Mouse (Mus musculus): ENCODE results near the gene Ncs1. TPM values are rescaled to one million over a fixed set of nuclear protein-coding genes. Genes with fewer than 3 reads are reported as not detected.

Gene Ncs1
- polyA plus RNA-seq (2014; fragmentation: Nextera tagmentation; extraction: Ambion mirVana): 59.5 and 60.3 TPM in 2 replicates

DNA sequence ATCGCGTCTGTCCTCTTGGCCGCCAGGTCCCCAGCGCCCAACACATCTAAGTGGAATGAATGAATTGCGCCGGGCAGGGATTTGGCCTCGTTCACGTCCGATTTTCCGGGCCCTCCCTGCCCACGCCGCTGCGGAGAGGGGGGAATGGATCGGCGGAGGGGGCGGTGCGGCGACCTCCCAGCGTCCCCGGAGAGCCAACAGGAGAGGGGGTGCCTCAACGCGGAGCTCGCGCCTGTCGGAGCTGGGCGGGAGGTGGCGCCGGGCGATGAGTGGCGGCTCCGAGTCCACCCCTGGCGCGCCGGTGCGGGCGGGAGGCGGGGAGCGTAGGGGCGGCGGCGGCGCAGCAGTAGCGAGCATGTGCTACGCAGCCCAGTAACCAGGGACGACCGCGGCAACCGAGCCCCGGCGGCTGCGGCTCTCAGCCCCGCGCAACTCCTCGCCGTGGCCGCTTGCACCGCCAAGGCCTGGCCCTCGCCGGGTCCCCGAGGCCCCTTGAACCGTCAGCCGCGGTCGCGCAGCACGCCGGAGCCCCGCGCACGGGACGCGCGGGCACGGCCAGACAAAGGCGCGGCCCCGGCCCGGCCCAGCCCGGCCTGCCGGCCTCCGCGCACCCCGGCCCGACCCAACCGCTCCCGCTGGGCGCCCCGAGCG lies at the start of gene Ncs1:
Gene Ncs1, plus strand, starts transcription at position 333 of the 651 bp plus-strand sequence.
- Histone ChIP-seq H3K4me2 (ENCODE audit: low read depth, low read length) (peak within 1 kb of the TSS; percentile 90), H3K36me3 (replicated peaks; ENCODE audit: control insufficient read depth, insufficient read depth, low read depth, low read length) (no peaks in the 10 kb centered on the region), H3K4me3 (ENCODE audit: low read depth, low read length) (peak within 1 kb of the TSS; percentile 90), H3K9ac (replicated peaks; ENCODE audit: low read length) (peak within 1 kb of the TSS; percentile 96), H3K9me3 (replicated peaks; ENCODE audit: control insufficient read depth, low read length) (no peaks in the 10 kb centered on the region), H3K27me3 (ENCODE audit: control insufficient read depth, insufficient read depth, low read length) (no peaks in the 10 kb centered on the region), H3K4me1 (ENCODE audit: control insufficient read depth, insufficient read depth, low read length) (peaks cover 2% of the 10 kb centered on the region; the same call in 1 of the 2 replicates), H3K27ac (replicated peaks; ENCODE audit: low read depth, low read length) (peak within 1 kb of the TSS; percentile 78)
- under 1% methylated on average over 75 of the region's 89 CpGs for WGBS
- DNase-seq (ENCODE audit: low spot score) (peak; percentile 80), ATAC-seq (replicated peaks; ENCODE audit: insufficient number of reproducible peaks, low FRiP score, low TSS enrichment, low read depth) (peak; percentile 85)

DNA sequence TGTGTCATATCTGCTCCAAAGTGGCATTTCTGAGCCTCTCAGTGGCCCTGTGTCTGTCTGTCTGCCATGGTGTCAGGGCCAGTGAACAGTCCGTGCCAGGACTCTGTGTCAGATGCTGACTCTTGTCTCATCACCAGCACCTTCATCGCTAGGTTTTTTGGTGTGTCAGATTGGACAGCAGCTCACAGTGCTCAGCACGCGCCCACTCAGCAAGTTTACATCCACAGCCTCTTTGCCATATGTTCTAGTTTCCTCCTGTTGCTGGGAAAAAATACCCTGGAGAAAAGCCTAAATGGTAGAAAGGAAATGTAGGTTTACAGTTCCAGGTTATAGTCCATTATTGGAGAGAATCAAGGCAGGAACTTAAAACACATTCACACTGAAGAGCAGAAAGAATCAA lies 47.0 kb upstream of the Ncs1 start:
- Histone ChIP-seq H3K9me3 (replicated peaks; ENCODE audit: control insufficient read depth, low read length) (no peaks in the 10 kb centered on the region), H3K4me3 (ENCODE audit: low read depth, low read length) (no peak overlapping the region), H3K27ac (replicated peaks; ENCODE audit: low read depth, low read length) (no peak overlapping the region), H3K27me3 (ENCODE audit: control insufficient read depth, insufficient read depth, low read length) (no peaks in the 10 kb centered on the region), H3K4me2 (ENCODE audit: low read depth, low read length) (no peak overlapping the region), H3K36me3 (replicated peaks; ENCODE audit: control insufficient read depth, insufficient read depth, low read depth, low read length) (no peaks in the 10 kb centered on the region), H3K4me1 (ENCODE audit: control insufficient read depth, insufficient read depth, low read length) (no peaks in the 10 kb centered on the region; the same call in 1 of the 2 replicates), H3K9ac (replicated peaks; ENCODE audit: low read length) (no peak overlapping the region)
- no peak for DNase-seq (ENCODE audit: low spot score)
- WGBS: 95% methylated on average over 4 of the region's 4 CpGs
- ATAC-seq (replicated peaks; ENCODE audit: insufficient number of reproducible peaks, low FRiP score, low TSS enrichment, low read depth): no peak

DNA sequence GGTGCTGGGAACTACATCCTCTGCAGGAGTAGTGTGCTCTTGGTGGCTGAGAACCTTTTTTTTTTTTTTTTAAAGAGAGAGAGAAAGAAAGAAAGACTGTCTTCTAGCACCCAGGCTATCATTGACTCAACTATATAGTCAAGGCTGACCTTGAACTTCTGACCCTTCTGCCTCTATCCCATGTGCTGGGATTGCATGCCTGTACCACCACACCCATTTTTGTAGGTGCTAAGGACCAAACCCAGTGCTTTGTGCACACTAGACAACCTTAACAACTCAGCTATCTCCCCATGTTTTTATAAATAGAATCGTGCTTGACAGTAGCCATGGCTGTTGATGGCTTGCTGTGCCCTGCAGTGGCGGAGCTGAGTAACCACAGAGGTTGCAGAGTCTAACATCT lies 45.6 kb upstream of the Ncs1 start:
- 90% methylated on average over 2 of the region's 2 CpGs for WGBS
- H3K27me3 ChIP-seq (ENCODE audit: control insufficient read depth, insufficient read depth, low read length): no peaks in the 10 kb centered on the region
- no peak overlapping the region for H3K27ac ChIP-seq (replicated peaks; ENCODE audit: low read depth, low read length)
- H3K4me3 ChIP-seq (ENCODE audit: low read depth, low read length): no peak overlapping the region
- no peak for ATAC-seq (replicated peaks; ENCODE audit: insufficient number of reproducible peaks, low FRiP score, low TSS enrichment, low read depth)
- no peak overlapping the region for H3K9ac ChIP-seq (replicated peaks; ENCODE audit: low read length)
- no peaks in the 10 kb centered on the region; the same call in 1 of the 2 replicates for H3K4me1 ChIP-seq (ENCODE audit: control insufficient read depth, insufficient read depth, low read length)
- H3K36me3 ChIP-seq (replicated peaks; ENCODE audit: control insufficient read depth, insufficient read depth, low read depth, low read length): no peaks in the 10 kb centered on the region
- DNase-seq (ENCODE audit: low spot score): no peak
- no peak overlapping the region for H3K4me2 ChIP-seq (ENCODE audit: low read depth, low read length)
- no peaks in the 10 kb centered on the region for H3K9me3 ChIP-seq (replicated peaks; ENCODE audit: control insufficient read depth, low read length)

DNA sequence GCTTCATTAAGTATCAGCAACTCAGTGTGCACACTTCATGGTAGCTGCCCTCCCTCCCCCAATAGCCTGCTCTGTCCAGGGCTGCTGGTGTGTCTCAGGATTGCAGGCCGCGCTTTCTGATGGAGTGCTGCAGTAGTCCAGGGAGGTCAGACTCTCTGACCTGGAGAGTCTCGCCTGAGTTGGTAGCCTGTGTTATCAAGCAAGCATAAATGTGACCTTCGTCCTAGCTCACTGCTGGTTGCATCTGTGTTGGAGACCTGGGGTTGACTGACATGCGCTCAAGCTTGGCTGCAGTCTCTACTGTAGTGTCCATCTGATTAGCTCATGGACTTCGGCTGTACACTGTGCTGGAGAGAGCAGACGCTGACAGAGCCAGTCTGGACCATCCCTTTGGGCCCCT lies 43.8 kb upstream of the Ncs1 start:
- DNase-seq (ENCODE audit: low spot score): no peak
- H3K27ac ChIP-seq (replicated peaks; ENCODE audit: low read depth, low read length): no peak overlapping the region
- no peaks in the 10 kb centered on the region for H3K27me3 ChIP-seq (ENCODE audit: control insufficient read depth, insufficient read depth, low read length)
- no peak overlapping the region for H3K9ac ChIP-seq (replicated peaks; ENCODE audit: low read length)
- no peak overlapping the region for H3K4me3 ChIP-seq (ENCODE audit: low read depth, low read length)
- ATAC-seq (replicated peaks; ENCODE audit: insufficient number of reproducible peaks, low FRiP score, low TSS enrichment, low read depth): peak; percentile 65; the same call in 1 of the 2 replicates
- no peaks in the 10 kb centered on the region; the same call in 1 of the 2 replicates for H3K4me1 ChIP-seq (ENCODE audit: control insufficient read depth, insufficient read depth, low read length)
- no peaks in the 10 kb centered on the region for H3K9me3 ChIP-seq (replicated peaks; ENCODE audit: control insufficient read depth, low read length)
- H3K36me3 ChIP-seq (replicated peaks; ENCODE audit: control insufficient read depth, insufficient read depth, low read depth, low read length): no peaks in the 10 kb centered on the region
- 56% methylated on average over 7 of the region's 7 CpGs for WGBS
- no peak overlapping the region for H3K4me2 ChIP-seq (ENCODE audit: low read depth, low read length)

DNA sequence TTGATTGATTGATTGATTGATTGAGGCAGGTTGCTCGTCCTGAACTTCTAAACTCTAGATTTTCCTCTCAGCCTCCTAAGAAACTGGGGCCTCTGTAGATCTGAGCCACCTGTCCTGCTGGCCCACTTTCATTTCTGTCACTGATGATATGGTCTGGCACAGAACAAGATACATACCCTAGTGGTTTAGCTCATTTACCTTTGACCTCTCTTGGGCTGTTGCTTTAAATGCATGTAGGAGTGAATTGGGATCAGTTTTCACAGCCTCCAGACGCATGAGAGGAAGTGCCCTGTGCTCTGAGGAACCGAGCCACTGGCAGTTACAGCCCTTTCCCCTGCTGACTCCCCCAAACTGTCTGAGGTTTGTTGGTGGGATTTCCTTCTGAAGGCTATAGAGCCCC lies 43.3 kb upstream of the Ncs1 start:
- Histone ChIP-seq H3K27ac (replicated peaks; ENCODE audit: low read depth, low read length) (no peak overlapping the region), H3K9me3 (replicated peaks; ENCODE audit: control insufficient read depth, low read length) (no peaks in the 10 kb centered on the region), H3K4me1 (ENCODE audit: control insufficient read depth, insufficient read depth, low read length) (no peaks in the 10 kb centered on the region; the same call in 1 of the 2 replicates), H3K36me3 (replicated peaks; ENCODE audit: control insufficient read depth, insufficient read depth, low read depth, low read length) (no peaks in the 10 kb centered on the region), H3K4me2 (ENCODE audit: low read depth, low read length) (no peak overlapping the region), H3K9ac (replicated peaks; ENCODE audit: low read length) (no peak overlapping the region), H3K27me3 (ENCODE audit: control insufficient read depth, insufficient read depth, low read length) (no peaks in the 10 kb centered on the region), H3K4me3 (ENCODE audit: low read depth, low read length) (no peak overlapping the region)
- DNase-seq (ENCODE audit: low spot score) (no peak), ATAC-seq (replicated peaks; ENCODE audit: insufficient number of reproducible peaks, low FRiP score, low TSS enrichment, low read depth) (no peak)
- 10% methylated on average over 3 of the region's 3 CpGs for WGBS

DNA sequence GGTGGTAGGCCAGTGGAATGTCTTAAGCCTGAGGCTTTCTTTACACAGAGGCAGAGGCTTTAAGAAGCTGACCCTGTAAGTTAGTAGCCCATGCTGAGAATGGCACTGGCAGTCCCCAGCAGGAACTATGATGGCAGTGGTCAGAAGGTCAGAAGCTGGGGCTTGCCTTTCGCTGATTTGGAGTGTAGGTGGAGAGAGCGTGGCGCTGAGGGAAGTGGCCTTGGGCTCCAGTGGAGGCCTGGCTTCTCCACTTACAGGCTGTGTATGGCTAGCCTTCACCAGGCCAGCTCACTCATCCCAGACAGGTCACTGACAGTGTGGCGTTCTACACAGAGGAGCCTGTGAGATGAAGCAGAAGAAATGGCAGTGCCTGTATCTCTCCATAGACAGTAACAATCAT lies 42.7 kb upstream of the Ncs1 start:
- Histone ChIP-seq H3K36me3 (replicated peaks; ENCODE audit: control insufficient read depth, insufficient read depth, low read depth, low read length) (no peaks in the 10 kb centered on the region), H3K4me3 (ENCODE audit: low read depth, low read length) (no peak overlapping the region), H3K4me1 (ENCODE audit: control insufficient read depth, insufficient read depth, low read length) (no peaks in the 10 kb centered on the region; the same call in 1 of the 2 replicates), H3K9ac (replicated peaks; ENCODE audit: low read length) (no peak overlapping the region), H3K9me3 (replicated peaks; ENCODE audit: control insufficient read depth, low read length) (no peaks in the 10 kb centered on the region), H3K27ac (replicated peaks; ENCODE audit: low read depth, low read length) (no peak overlapping the region), H3K4me2 (ENCODE audit: low read depth, low read length) (no peak overlapping the region), H3K27me3 (ENCODE audit: control insufficient read depth, insufficient read depth, low read length) (no peaks in the 10 kb centered on the region)
- DNase-seq (ENCODE audit: low spot score) (no peak), ATAC-seq (replicated peaks; ENCODE audit: insufficient number of reproducible peaks, low FRiP score, low TSS enrichment, low read depth) (no peak)
- 72% methylated on average over 4 of the region's 4 CpGs for WGBS

DNA sequence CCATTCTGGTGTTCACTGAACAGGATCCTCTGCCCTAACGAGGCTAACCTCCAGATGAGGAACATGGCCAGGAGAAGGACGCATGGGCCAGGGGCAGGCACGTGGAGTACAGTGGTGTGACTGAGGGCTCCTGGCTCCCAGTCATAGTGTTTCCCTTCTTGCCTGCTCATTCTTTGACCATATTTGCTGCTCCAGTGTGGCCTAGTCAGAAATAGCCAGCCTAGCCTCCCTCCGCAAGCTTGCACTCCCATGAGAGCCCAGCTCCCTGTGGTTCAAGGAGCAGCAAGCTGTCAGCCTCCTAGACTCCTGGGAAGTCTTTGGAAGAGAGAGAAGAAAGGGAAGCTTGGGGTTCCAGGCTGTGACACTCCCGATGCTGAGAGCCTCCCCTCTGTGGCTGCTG lies 40.9 kb upstream of the Ncs1 start:
- H3K4me3 ChIP-seq (ENCODE audit: low read depth, low read length): no peak overlapping the region
- no peak for ATAC-seq (replicated peaks; ENCODE audit: insufficient number of reproducible peaks, low FRiP score, low TSS enrichment, low read depth)
- WGBS: 86% methylated on average over 5 of the region's 5 CpGs

DNA sequence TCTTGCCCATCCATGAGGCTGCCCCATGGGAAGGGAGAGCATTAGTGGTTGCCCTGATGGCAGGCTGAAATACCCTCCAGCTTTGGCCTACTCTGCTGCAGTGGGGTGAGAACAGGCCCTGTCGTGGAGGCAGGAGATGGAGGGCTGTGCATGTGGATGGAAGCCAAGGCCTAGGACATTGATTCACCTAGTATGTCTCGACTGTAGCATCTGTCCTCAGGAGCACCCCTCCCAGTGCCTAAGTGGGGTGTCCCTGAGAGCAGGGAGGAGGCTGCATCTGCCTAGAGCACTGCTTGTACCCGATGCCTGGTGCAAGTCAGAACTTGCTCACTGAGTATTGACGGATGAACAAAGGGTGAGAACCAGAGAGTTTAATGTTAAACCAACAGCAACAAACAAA lies 39.4 kb upstream of the Ncs1 start:
- H3K9ac ChIP-seq (replicated peaks; ENCODE audit: low read length): no peak overlapping the region; the same call in 1 of the 2 replicates
- H3K4me3 ChIP-seq (ENCODE audit: low read depth, low read length): no peak overlapping the region
- no peaks in the 10 kb centered on the region for H3K27me3 ChIP-seq (ENCODE audit: control insufficient read depth, insufficient read depth, low read length)
- no peak for ATAC-seq (replicated peaks; ENCODE audit: insufficient number of reproducible peaks, low FRiP score, low TSS enrichment, low read depth)
- no peak for DNase-seq (ENCODE audit: low spot score)
- H3K27ac ChIP-seq (replicated peaks; ENCODE audit: low read depth, low read length): no peak overlapping the region
- H3K9me3 ChIP-seq (replicated peaks; ENCODE audit: control insufficient read depth, low read length): no peaks in the 10 kb centered on the region
- H3K4me2 ChIP-seq (ENCODE audit: low read depth, low read length): no peak overlapping the region
- no peaks in the 10 kb centered on the region; the same call in 1 of the 2 replicates for H3K4me1 ChIP-seq (ENCODE audit: control insufficient read depth, insufficient read depth, low read length)
- no peaks in the 10 kb centered on the region; the same call in 1 of the 2 replicates for H3K36me3 ChIP-seq (replicated peaks; ENCODE audit: control insufficient read depth, insufficient read depth, low read depth, low read length)
- 87% methylated on average over 4 of the region's 4 CpGs for WGBS

More for the DNA sequence above, 40.9 kb upstream of the Ncs1 start:
- no peak overlapping the region for H3K4me2 ChIP-seq (ENCODE audit: low read depth, low read length)
- no peak overlapping the region for H3K9ac ChIP-seq (replicated peaks; ENCODE audit: low read length)
- no peak for DNase-seq (ENCODE audit: low spot score)
- no peaks in the 10 kb centered on the region for H3K27me3 ChIP-seq (ENCODE audit: control insufficient read depth, insufficient read depth, low read length)
- no peaks in the 10 kb centered on the region for H3K36me3 ChIP-seq (replicated peaks; ENCODE audit: control insufficient read depth, insufficient read depth, low read depth, low read length)
- H3K27ac ChIP-seq (replicated peaks; ENCODE audit: low read depth, low read length): no peak overlapping the region
- no peaks in the 10 kb centered on the region; the same call in 1 of the 2 replicates for H3K4me1 ChIP-seq (ENCODE audit: control insufficient read depth, insufficient read depth, low read length)
- H3K9me3 ChIP-seq (replicated peaks; ENCODE audit: control insufficient read depth, low read length): no peaks in the 10 kb centered on the region
